Mouse (Mus musculus): ENCODE measurements around the gene Gm9736. TPM values are rescaled to one million over a fixed set of nuclear protein-coding genes. Genes with fewer than 3 reads are reported as not detected.

Gm9736 gene
- not detected in 2 replicates for polyA plus RNA-seq (2012; rRNA removed)

GRCm38 (mm10) chr10:77751254-77751653, at the start of gene Gm9736:
Gm9736 (minus strand) TSS chr10:77751354.

DNA sequence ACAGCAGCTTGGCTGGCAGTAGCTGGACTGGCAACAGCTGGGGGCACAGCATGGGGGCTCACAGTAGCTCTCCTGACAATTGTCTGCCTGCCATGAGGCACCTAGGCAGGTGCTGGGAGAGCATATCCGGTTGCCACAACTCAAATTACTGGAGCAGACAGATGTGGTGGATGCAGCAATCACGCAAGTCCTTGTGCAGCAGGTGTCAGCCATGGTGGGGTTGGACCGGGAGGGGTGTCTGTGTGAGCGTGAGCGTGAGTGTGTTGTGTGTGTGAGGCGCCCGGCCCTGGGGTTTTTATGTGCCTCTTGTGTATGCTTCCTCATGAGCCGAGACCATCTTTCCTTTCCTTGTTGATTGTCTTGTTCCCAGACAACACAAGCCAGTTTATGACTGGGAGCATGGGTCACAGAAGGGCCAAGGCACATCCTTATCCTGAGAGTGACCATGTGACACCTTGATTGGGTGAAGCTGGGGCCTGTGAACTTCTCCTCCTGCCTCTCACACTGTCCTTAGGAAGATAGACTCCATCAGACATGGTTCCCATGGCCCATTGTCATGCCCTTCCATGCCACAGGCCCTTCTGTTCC, 47.9 kb upstream of the Gm9736 start, which contains the start of gene Gm19668:
Gene Gm19668, minus strand, starts transcription at position 213 of the 588 bp plus-strand sequence.

GRCm38 (mm10) chr10:77794976-77795375, 43.8 kb upstream of the Gm9736 start, which contains the start of gene Gm9639:
Gm9639 (minus strand) TSS chr10:77795076.

GRCm38 (mm10) chr10:77787876-77788275, 36.7 kb upstream of the Gm9736 start, which contains the start of gene Gm7137:
Gm7137 (minus strand) TSS chr10:77788200.

GRCm38 (mm10) chr10:77782442-77782841, 31.3 kb upstream of the Gm9736 start, which contains the start of gene Gm3250:
Gm3250 (minus strand) TSS chr10:77782542.

GRCm38 (mm10) chr10:77776844-77777243, 25.7 kb upstream of the Gm9736 start, which contains the start of gene Gm7138:
Gm7138 (minus strand) TSS chr10:77776944.

GRCm38 (mm10) chr10:77771225-77771624, 20.1 kb upstream of the Gm9736 start, which contains the start of gene Gm3238:
Gm3238 (minus strand) TSS chr10:77771325.

DNA sequence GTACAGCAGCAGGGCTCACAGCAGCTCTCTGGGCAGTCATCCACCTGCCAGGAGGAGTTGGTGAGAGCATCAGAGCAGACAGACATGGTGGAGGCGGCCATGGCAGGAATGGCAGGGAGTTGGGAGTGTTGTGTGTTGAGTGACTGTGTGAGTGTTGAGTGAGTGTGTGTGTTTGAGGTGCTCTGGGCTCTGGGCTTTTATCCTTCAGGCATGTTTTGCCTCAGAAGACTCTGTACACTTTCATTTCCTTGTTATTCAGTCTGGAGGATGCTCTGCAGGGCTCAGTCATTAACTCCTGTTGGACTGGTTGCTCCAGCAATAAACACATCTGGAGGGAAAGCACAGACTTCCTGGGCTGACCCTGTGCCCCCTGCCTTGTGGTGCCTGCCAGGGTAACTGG, 8.4 kb upstream of the Gm9736 start, which contains the start of gene Gm3233:
Gene Gm3233, minus strand, starts transcription at position 101 of the 400 bp plus-strand sequence.

GRCm38 (mm10) chr10:77741924-77742688, 9.0 kb downstream of the Gm9736 start, which contains the start of gene Gm18596:
Gm18596 (minus strand) TSS chr10:77742638.

DNA sequence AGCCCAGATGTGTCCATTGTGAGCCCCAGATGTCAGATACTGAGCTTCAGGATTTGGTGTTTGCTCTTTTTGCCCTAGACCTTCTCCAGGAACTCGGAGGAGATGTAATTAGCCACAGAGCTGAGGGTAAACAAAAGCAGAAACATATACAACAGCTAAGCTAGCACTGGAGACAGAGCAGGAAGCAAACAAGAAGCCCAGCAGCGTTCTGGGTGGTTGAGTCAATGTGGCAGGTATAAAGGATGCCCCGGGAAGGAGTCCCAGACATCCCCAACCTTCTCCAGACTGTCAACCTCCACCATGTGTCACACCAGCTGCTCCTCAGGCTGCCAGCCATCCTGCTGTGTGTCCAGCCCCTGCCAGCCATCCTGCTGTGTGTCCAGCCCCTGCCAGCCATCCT, 25.0 kb downstream of the Gm9736 start, which contains the start of gene Gm10100:
Gene Gm10100, plus strand, starts transcription at position 301 of the 400 bp plus-strand sequence.

DNA sequence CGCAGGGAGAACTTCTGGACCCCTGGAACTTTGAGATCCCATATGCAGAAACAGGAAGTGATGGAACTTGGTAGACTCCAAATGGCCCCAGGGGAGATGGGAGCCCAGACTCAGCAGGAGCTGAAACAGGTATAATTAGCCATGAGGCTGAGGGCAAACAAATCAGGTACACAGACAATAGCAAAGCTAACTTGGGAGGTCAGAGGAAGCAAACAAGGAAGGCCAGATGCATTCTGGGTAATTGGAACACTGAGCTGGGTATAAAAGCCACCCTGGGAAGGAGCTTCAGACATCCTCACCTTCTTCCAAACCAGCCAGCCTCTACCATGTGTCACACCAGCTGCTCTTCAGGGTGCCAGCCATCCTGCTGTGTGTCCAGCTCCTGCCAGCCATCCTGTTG, 30.9 kb downstream of the Gm9736 start, which contains the start of gene Krtap12-1:
Gene Krtap12-1, plus strand, starts transcription at position 301 of the 400 bp plus-strand sequence.

GRCm38 (mm10) chr10:77715507-77715906, 35.6 kb downstream of the Gm9736 start, which contains the start of gene Gm10142:
Gm10142 (plus strand) TSS chr10:77715807.

DNA sequence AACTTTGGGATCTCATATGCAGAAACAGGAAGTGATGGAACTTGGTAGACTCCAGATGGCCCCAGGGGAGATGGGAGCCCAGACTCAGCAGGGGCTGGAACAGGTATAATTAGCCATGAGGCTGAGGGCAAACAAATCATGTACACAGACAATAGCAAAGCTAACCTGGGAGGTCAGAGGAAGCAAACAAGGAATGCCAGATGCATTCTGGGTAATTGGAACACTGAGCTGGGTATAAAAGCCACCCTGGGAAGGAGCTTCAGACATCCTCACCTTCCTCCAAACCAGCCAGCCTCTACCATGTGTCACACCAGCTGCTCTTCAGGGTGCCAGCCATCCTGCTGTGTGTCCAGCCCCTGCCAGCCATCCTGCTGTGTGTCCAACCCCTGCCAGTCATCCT, 40.0 kb downstream of the Gm9736 start, which contains the start of gene Gm10024:
Gene Gm10024, plus strand, starts transcription at position 301 of the 400 bp plus-strand sequence.

GRCm38 (mm10) chr10:77706326-77706725, 44.8 kb downstream of the Gm9736 start, which contains the start of gene Gm10272:
Gm10272 (plus strand) TSS chr10:77706626.

Other genes starting within 250 kb of the Gm9736 start
- 9.8 and 10.5 TPM in 2 replicates for gene Fam207a, start 235.6 kb downstream of the Gm9736 start, polyA plus RNA-seq (2012; rRNA removed)
- gene Itgb2, start 221.1 kb downstream of the Gm9736 start, polyA plus RNA-seq (2012; rRNA removed), result 25.0 and 31.3 TPM in 2 replicates
- 77.8 TPM in 2 replicates for gene Pttg1ip, start 169.6 kb downstream of the Gm9736 start, polyA plus RNA-seq (2012; rRNA removed)
- gene Sumo3, start 145.3 kb downstream of the Gm9736 start, polyA plus RNA-seq (2012; rRNA removed), result 123 and 134 TPM in 2 replicates
- gene Gm49325, start 145.2 kb downstream of the Gm9736 start, polyA plus RNA-seq (2012; rRNA removed), result 0.16 TPM in 1 of 2 replicates, not detected in the other
- gene Ube2g2, start 129.1 kb downstream of the Gm9736 start, polyA plus RNA-seq (2012; rRNA removed), result 22.9 and 27.2 TPM in 2 replicates
- gene Tspear, start 64.8 kb downstream of the Gm9736 start, polyA plus RNA-seq (2012; rRNA removed), result 0.10 and 0.12 TPM in 2 replicates
- not detected in 2 replicates for gene Gm19402, start 60.6 kb downstream of the Gm9736 start, polyA plus RNA-seq (2012; rRNA removed)
- gene Gm9508, start 54.1 kb downstream of the Gm9736 start, polyA plus RNA-seq (2012; rRNA removed), result not detected in 2 replicates
- gene Gm10272, start 44.7 kb downstream of the Gm9736 start, polyA plus RNA-seq (2012; rRNA removed), result not detected in 2 replicates
- gene Gm10024, start 39.9 kb downstream of the Gm9736 start, polyA plus RNA-seq (2012; rRNA removed), result not detected in 2 replicates
- not detected in 2 replicates for gene Gm10142, start 35.5 kb downstream of the Gm9736 start, polyA plus RNA-seq (2012; rRNA removed)
- not detected in 2 replicates for gene Krtap12-1, start 30.8 kb downstream of the Gm9736 start, polyA plus RNA-seq (2012; rRNA removed)
- gene Gm10100, start 24.9 kb downstream of the Gm9736 start, polyA plus RNA-seq (2012; rRNA removed), result not detected in 2 replicates
- gene Gm18596, start 8.7 kb downstream of the Gm9736 start, polyA plus RNA-seq (2012; rRNA removed), result not detected in 2 replicates
- gene Gm3233, start 8.3 kb upstream of the Gm9736 start, polyA plus RNA-seq (2012; rRNA removed), result not detected in 2 replicates
- not detected in 2 replicates for gene Gm3238, start 20.0 kb upstream of the Gm9736 start, polyA plus RNA-seq (2012; rRNA removed)
- gene Gm7138, start 25.6 kb upstream of the Gm9736 start, polyA plus RNA-seq (2012; rRNA removed), result not detected in 2 replicates
- gene Gm3250, start 31.2 kb upstream of the Gm9736 start, polyA plus RNA-seq (2012; rRNA removed), result not detected in 2 replicates
- not detected in 2 replicates for gene Gm7137, start 36.8 kb upstream of the Gm9736 start, polyA plus RNA-seq (2012; rRNA removed)
- not detected in 2 replicates for gene Gm9639, start 43.7 kb upstream of the Gm9736 start, polyA plus RNA-seq (2012; rRNA removed)
- gene Gm19668, start 47.8 kb upstream of the Gm9736 start, polyA plus RNA-seq (2012; rRNA removed), result not detected in 2 replicates
- gene Gm9507, start 60.5 kb upstream of the Gm9736 start, polyA plus RNA-seq (2012; rRNA removed), result not detected in 2 replicates
- not detected in 2 replicates for gene Gm2696, start 63.3 kb upstream of the Gm9736 start, polyA plus RNA-seq (2012; rRNA removed)
- not detected in 2 replicates for gene Krtap10-4, start 75.7 kb upstream of the Gm9736 start, polyA plus RNA-seq (2012; rRNA removed)
- gene Krtap10-10, start 84.6 kb upstream of the Gm9736 start, polyA plus RNA-seq (2012; rRNA removed), result not detected in 2 replicates
- gene Gm36176, start 95.4 kb upstream of the Gm9736 start, polyA plus RNA-seq (2012; rRNA removed), result not detected in 2 replicates
- gene Gm10318, start 101.5 kb upstream of the Gm9736 start, polyA plus RNA-seq (2012; rRNA removed), result not detected in 2 replicates
- gene Gm3285, start 110.6 kb upstream of the Gm9736 start, polyA plus RNA-seq (2012; rRNA removed), result not detected in 2 replicates
- gene Lrrc3, start 151.2 kb upstream of the Gm9736 start, polyA plus RNA-seq (2012; rRNA removed), result 17.4 and 18.2 TPM in 2 replicates
- gene Trpm2, start 219.2 kb upstream of the Gm9736 start, polyA plus RNA-seq (2012; rRNA removed), result 9.9 and 16.6 TPM in 2 replicates
- gene 1810043G02Rik, start 227.2 kb upstream of the Gm9736 start, polyA plus RNA-seq (2012; rRNA removed), result 4.6 and 5.0 TPM in 2 replicates